Mouse (Mus musculus) hindbrain, embryonic 10.5 days (tissue): ENCODE data around the gene Igflr1. TPM values are rescaled to one million over a fixed set of nuclear protein-coding genes. Genes with fewer than 3 reads are reported as not detected.

Experiments
- DNase-seq: peaks from one replicate; pipeline ENCODE4 v3.0.0-alpha.2; 2017; ENCODE audit warnings: low spot score
- H3K27ac ChIP-seq: fragments of 300-500 bp; sonication (generic); 2 replicates; pipeline ENCODE4 v1.5.1; 2016; ENCODE audit warnings: mild to moderate bottlenecking, moderate library complexity
- H3K27me3 ChIP-seq: fragments of 300-500 bp; sonication (generic); 2 replicates; pipeline ENCODE4 v1.6.1; 2016; ENCODE audit warnings: mild to moderate bottlenecking; ENCODE audit not compliant: poor library complexity, insufficient read depth, severe bottlenecking
- H3K36me3 ChIP-seq: fragments of 300-500 bp; sonication (generic); 2 replicates; pipeline ENCODE4 v1.6.1; 2016; ENCODE audit warnings: mild to moderate bottlenecking, moderate library complexity
- H3K4me1 ChIP-seq: fragments of 300-500 bp; sonication (generic); replicated peaks from 2 replicates; pipeline ENCODE4 v1.6.1; 2016; ENCODE audit warnings: mild to moderate bottlenecking
- H3K4me3 ChIP-seq: fragments of 300-500 bp; sonication (generic); 2 replicates; pipeline ENCODE4 v1.5.1; 2016; ENCODE audit warnings: mild to moderate bottlenecking, moderate library complexity
- H3K9me3 ChIP-seq: fragments of 300-500 bp; sonication (generic); 2 replicates; pipeline ENCODE4 v1.6.1; 2016; ENCODE audit warnings: mild to moderate bottlenecking, moderate library complexity
- WGBS: fragments of 180-500 bp; shearing (Covaris S2); methylation state at CpG from one replicate; pipeline ENCODE4 v1.1.7; 2016; 5-methylcytosine and 5-hydroxymethylcytosine counted together
- polyA plus RNA-seq: library from polyadenylated mRNA; unstranded; fragments of >200 nt; fragmentation: Nextera tagmentation; extraction: Ambion mirVana; gene quantifications from 2 replicates; pipeline ENCODE4 v1.2.1, GENCODE M21; 2016

The Igflr1 gene
- polyA plus RNA-seq, 1 experiment from 2014 or later = 6.7 TPM

GRCm38 (mm10) chr7:30557901-30558514 lies 7.2 kb upstream of the Igflr1 start:
- Histone ChIP-seq H3K27me3 (peaks cover 6% of the 10 kb centered on the region; the same call in 1 of the 2 replicates), H3K4me3 (peak overlapping the region; percentile 76)
- 91% methylated on average over 13 of the region's 13 CpGs for WGBS

GRCm38 (mm10) chr7:30558656-30559442 lies 6.4 kb upstream of the Igflr1 start:
- Histone ChIP-seq H3K27ac (peak overlapping the region; percentile 85), H3K4me3 (peak overlapping the region; percentile 76), H3K27me3 (peaks cover 3% of the 10 kb centered on the region; the same call in 1 of the 2 replicates), H3K36me3 (peaks cover 46% of the 10 kb centered on the region), H3K4me1 (peaks cover 34% of the 10 kb centered on the region), H3K9me3 (no peaks in the 10 kb centered on the region)
- WGBS = 17% methylated on average over 12 of the region's 12 CpGs
- DNase-seq = no peak

More at GRCm38 (mm10) chr7:30557901-30558514, 7.2 kb upstream of the Igflr1 start:
- no peaks in the 10 kb centered on the region for H3K9me3 ChIP-seq
- no peak overlapping the region for H3K27ac ChIP-seq
- DNase-seq = no peak
- H3K4me1 ChIP-seq = peaks cover 38% of the 10 kb centered on the region
- peaks cover 46% of the 10 kb centered on the region for H3K36me3 ChIP-seq

GRCm38 (mm10) chr7:30559443-30559954 lies 5.7 kb upstream of the Igflr1 start, which contains the start of gene Lin37:
Gene Lin37 (minus strand): TSS chr7:30559838.
- no peaks in the 10 kb centered on the region for H3K9me3 ChIP-seq
- peak within 1 kb of the TSS; percentile 76 for H3K4me3 ChIP-seq
- H3K27ac ChIP-seq = peak within 1 kb of the TSS; percentile 85
- peak; percentile 96 for DNase-seq
- WGBS = under 1% methylated on average over 20 of the region's 20 CpGs
- H3K27me3 ChIP-seq = no peaks in the 10 kb centered on the region
- H3K36me3 ChIP-seq = peaks cover 41% of the 10 kb centered on the region
- H3K4me1 ChIP-seq = peaks cover 34% of the 10 kb centered on the region

GRCm38 (mm10) chr7:30560296-30560695 lies 4.9 kb upstream of the Igflr1 start:
- H3K9me3 ChIP-seq = no peaks in the 10 kb centered on the region
- H3K4me1 ChIP-seq = peaks cover 34% of the 10 kb centered on the region
- peak overlapping the region; percentile 76; the same call in 1 of the 2 replicates for H3K4me3 ChIP-seq
- peak overlapping the region; percentile 85; the same call in 1 of the 2 replicates for H3K27ac ChIP-seq
- H3K36me3 ChIP-seq = peaks cover 41% of the 10 kb centered on the region
- no peaks in the 10 kb centered on the region for H3K27me3 ChIP-seq
- 73% methylated on average over 2 of the region's 2 CpGs for WGBS
- no peak for DNase-seq

- Histone ChIP-seq H3K4me1 (peaks cover 34% of the 10 kb centered on the region), H3K9me3 (no peaks in the 10 kb centered on the region), H3K27ac (peak overlapping the region; percentile 92), H3K4me3 (peak overlapping the region; percentile 80), H3K27me3 (no peaks in the 10 kb centered on the region), H3K36me3 (peaks cover 41% of the 10 kb centered on the region)
- WGBS = 3% methylated on average over 27 of the region's 27 CpGs
- no peak for DNase-seq
These were observed 2.6 kb upstream of the Igflr1 start for GRCm38 (mm10) chr7:30562526-30563116.

- H3K36me3 ChIP-seq = peaks cover 41% of the 10 kb centered on the region
- DNase-seq = peak; percentile 95
- peaks cover 30% of the 10 kb centered on the region for H3K4me1 ChIP-seq
- WGBS = under 1% methylated on average over 45 of the region's 45 CpGs
- peak within 1 kb of the TSS; percentile 92 for H3K27ac ChIP-seq
- H3K4me3 ChIP-seq = peak within 1 kb of the TSS; percentile 80
- no peaks in the 10 kb centered on the region for H3K9me3 ChIP-seq
- H3K27me3 ChIP-seq = no peaks in the 10 kb centered on the region
These were observed 1.9 kb upstream of the Igflr1 start, which contains the start of the genes U2af1l4, Gm49396 and Psenen for GRCm38 (mm10) chr7:30563117-30563905. Gene U2af1l4 (plus strand): TSS chr7:30563301. Gene Gm49396 (plus strand): TSS chr7:30563344. Gene Psenen (minus strand): TSS chr7:30563627.

- Histone ChIP-seq H3K4me3 (peak overlapping the region; percentile 80), H3K27me3 (no peaks in the 10 kb centered on the region), H3K4me1 (peaks cover 24% of the 10 kb centered on the region), H3K9me3 (no peaks in the 10 kb centered on the region), H3K27ac (peak overlapping the region; percentile 92), H3K36me3 (peaks cover 47% of the 10 kb centered on the region)
- DNase-seq = no peak
- WGBS = 25% methylated on average over 6 of the region's 6 CpGs
These were observed 1.3 kb upstream of the Igflr1 start for GRCm38 (mm10) chr7:30563906-30564280.

GRCm38 (mm10) chr7:30566033-30566432 lies 806 bp downstream of the Igflr1 start:
- WGBS = 89% methylated on average over 9 of the region's 9 CpGs
- Histone ChIP-seq H3K4me1 (peaks cover 16% of the 10 kb centered on the region), H3K27ac (no peak overlapping the region), H3K4me3 (no peak overlapping the region), H3K36me3 (peaks cover 68% of the 10 kb centered on the region), H3K9me3 (no peaks in the 10 kb centered on the region), H3K27me3 (no peaks in the 10 kb centered on the region)
- DNase-seq = no peak

GRCm38 (mm10) chr7:30567555-30567954 lies 2.3 kb downstream of the Igflr1 start:
- H3K27me3 ChIP-seq = no peaks in the 10 kb centered on the region
- peaks cover 10% of the 10 kb centered on the region for H3K4me1 ChIP-seq
- H3K9me3 ChIP-seq = no peaks in the 10 kb centered on the region
- no peak overlapping the region for H3K4me3 ChIP-seq
- 90% methylated on average over 11 of the region's 11 CpGs for WGBS
- peaks cover 80% of the 10 kb centered on the region for H3K36me3 ChIP-seq
- DNase-seq = no peak
- no peak overlapping the region for H3K27ac ChIP-seq

- 90% methylated on average over 5 of the region's 5 CpGs for WGBS
- no peaks in the 10 kb centered on the region for H3K9me3 ChIP-seq
- no peak for DNase-seq
- peaks cover 98% of the 10 kb centered on the region for H3K36me3 ChIP-seq
- no peak overlapping the region for H3K4me3 ChIP-seq
- H3K27me3 ChIP-seq = no peaks in the 10 kb centered on the region
- no peak overlapping the region for H3K27ac ChIP-seq
- no peaks in the 10 kb centered on the region for H3K4me1 ChIP-seq
These were observed 7.2 kb downstream of the Igflr1 start for GRCm38 (mm10) chr7:30572389-30572788.

GRCm38 (mm10) chr7:30572969-30573368 lies 7.7 kb downstream of the Igflr1 start:
- no peak for DNase-seq
- WGBS = 90% methylated on average over 2 of the region's 2 CpGs
- no peak overlapping the region for H3K4me3 ChIP-seq
- H3K27ac ChIP-seq = no peak overlapping the region
- H3K4me1 ChIP-seq = no peaks in the 10 kb centered on the region
- peaks cover 100% of the 10 kb centered on the region for H3K36me3 ChIP-seq
- H3K9me3 ChIP-seq = no peaks in the 10 kb centered on the region
- no peaks in the 10 kb centered on the region for H3K27me3 ChIP-seq

- WGBS = 94% methylated on average over 8 of the region's 8 CpGs
These were observed 14.7 kb downstream of the Igflr1 start for GRCm38 (mm10) chr7:30579950-30580349.

More at GRCm38 (mm10) chr7:30579950-30580349, 14.7 kb downstream of the Igflr1 start:
- H3K4me1 ChIP-seq = no peaks in the 10 kb centered on the region
- DNase-seq = no peak
- peaks cover 100% of the 10 kb centered on the region for H3K36me3 ChIP-seq
- no peaks in the 10 kb centered on the region for H3K9me3 ChIP-seq
- no peaks in the 10 kb centered on the region for H3K27me3 ChIP-seq
- no peak overlapping the region for H3K4me3 ChIP-seq
- no peak overlapping the region for H3K27ac ChIP-seq
